Mouse (Mus musculus): ENCODE results near the gene Gemin6.

DNA sequence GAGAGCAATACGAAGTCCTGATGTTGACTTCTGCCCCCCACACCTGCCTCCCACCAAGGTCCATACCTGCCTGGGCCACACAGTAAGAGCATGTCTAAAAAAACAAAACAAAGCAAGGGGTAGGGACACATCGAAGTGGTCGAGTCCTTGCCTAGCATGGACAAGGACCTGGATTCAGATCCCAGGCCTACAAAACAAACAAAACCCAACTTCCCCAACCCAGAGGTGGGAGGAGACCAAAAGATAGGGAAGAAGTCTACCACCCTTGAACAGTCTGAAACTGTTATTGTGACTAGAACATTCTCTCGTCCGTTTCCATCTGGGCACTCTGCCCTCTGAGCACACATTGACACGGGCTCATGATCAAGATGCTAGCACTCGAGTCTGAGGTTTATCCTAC lies 10.1 kb downstream of the Gemin6 start:
- no peak for TF ChIP-seq POLR2A (IDR thresholded peaks at IDR 0.05; ENCODE audit: low read depth, low read length)
- no peak for TF ChIP-seq CTCF (IDR thresholded peaks at IDR 0.05; ENCODE audit: borderline replicate concordance, insufficient read depth, low read length)
